Mouse (Mus musculus): ENCODE data around the gene Psmb4.

DNA sequence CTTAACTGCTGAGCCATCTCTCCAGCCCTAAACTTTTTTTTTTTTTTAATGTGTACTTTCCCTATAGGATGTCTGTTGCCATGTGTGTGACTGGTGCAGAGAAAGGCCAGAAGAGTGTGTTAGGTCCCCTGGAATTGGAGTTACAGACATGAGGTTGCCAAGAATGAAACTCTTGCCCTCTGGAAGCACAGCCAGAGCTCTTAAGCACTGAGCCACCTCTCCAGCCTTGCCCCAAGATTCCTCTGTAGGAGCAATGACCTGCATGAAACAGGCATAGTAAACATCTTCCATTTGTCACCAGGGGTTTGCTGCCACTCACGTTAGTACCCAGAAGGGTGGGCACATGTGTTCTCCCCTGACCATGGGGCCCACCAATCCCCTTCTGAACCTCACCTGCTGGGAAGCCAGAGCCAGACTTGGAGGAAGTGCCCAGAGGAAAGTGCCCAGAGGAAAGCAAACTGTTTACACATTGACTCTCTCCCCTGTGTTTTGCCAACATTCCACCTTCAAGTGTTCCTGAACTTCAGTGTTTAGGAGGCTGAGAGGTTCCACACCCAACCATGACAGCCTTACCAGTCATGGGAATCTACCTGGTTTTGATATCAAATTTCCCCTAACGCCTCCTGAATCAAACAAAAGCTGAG lies 24.4 kb upstream of the Psmb4 start:
- no peak for TF ChIP-seq CTCF (IDR thresholded peaks at IDR 0.05; ENCODE audit: low read depth)
- TF ChIP-seq EP300 (IDR thresholded peaks at IDR 0.05; ENCODE audit: low read depth) = no peak

Data from heart, postnatal 0 days (tissue).